Mouse (Mus musculus): ENCODE measurements around the gene Il17rc. TPM values are rescaled to one million over a fixed set of nuclear protein-coding genes. Genes with fewer than 3 reads are reported as not detected.
A peak's percentile ranks its signal among the peaks of the same experiment; 100 is the strongest.

Gene Il17rc
- total and polyA plus RNA-seq, 3 experiments = 6.5 to 12.1 (median 7.5) TPM

DNA sequence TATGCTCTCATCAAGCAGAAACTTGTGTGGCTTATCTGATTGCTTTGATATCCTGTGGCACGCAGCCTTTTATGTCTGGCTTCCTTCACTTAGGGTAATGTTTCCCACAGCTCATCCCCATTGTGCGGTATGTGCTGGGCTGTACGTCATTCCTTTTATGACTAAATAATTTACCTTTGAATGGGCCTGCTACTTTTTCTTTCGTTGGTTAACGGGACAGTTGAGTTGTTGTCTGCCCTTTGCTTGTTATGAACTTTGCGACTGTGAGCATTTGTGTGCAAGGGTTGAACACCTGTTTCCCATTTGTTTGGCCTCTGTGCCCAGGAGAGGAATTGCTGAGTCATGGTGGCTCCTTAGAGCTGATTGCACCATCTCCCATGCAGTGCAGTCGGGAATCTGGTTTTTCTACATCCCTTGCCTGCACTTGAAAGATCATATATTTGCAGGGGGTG lies 15.9 kb downstream of the Il17rc start:
- H3K4me1 ChIP-seq (ENCODE audit: control insufficient read depth, insufficient read depth, low read length) = peaks cover 3% of the 10 kb centered on the region
- H3K27ac ChIP-seq = no peak overlapping the region
- no peak overlapping the region for H3K9ac ChIP-seq (ENCODE audit: low read depth, low read length)
- H3K27me3 ChIP-seq (ENCODE audit: control insufficient read depth, insufficient read depth, low read length) = no peaks in the 10 kb centered on the region
- 60% methylated on average over 7 of the region's 7 CpGs for WGBS
- no peak overlapping the region for H3K4me3 ChIP-seq
- intact Hi-C loops (cut with DNase I) = no loop called here
- TF ChIP-seq CTCF (IDR thresholded peaks at IDR 0.05) = no peak
- TF ChIP-seq POLR2A (IDR thresholded peaks at IDR 0.05; ENCODE audit: insufficient read depth, low read depth, low read length) = no peak
- no peak for TF ChIP-seq EP300 (IDR thresholded peaks at IDR 0.05; ENCODE audit: insufficient read depth, low read depth, low read length)
- no peak for DNase-seq
- H3K79me2 ChIP-seq (replicated peaks; ENCODE audit: control insufficient read depth, insufficient read depth, low read length) = no peaks in the 10 kb centered on the region
- H3K36me3 ChIP-seq (ENCODE audit: control insufficient read depth, insufficient read depth, low read length) = no peaks in the 10 kb centered on the region

DNA sequence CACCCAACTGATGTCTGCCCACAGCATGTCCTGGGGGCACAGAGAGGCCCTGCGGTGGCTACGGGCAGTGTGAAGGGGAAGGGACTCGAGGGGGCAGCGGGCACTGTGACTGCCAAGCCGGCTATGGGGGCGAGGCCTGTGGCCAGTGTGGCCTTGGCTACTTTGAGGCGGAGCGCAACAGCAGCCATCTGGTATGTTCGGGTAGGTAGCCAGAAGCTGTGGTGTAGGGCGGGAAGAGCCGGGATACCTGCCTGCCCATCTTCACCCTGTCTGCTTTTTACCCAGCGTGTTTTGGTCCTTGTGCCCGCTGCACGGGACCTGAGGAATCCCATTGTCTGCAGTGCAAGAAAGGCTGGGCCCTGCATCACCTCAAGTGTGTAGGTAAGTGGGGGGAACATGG lies 18.2 kb downstream of the Il17rc start:
- no peak overlapping the region for H3K9ac ChIP-seq (ENCODE audit: low read depth, low read length)
- H3K36me3 ChIP-seq (ENCODE audit: control insufficient read depth, insufficient read depth, low read length) = no peaks in the 10 kb centered on the region
- H3K4me3 ChIP-seq = no peak overlapping the region
- H3K4me1 ChIP-seq (ENCODE audit: control insufficient read depth, insufficient read depth, low read length) = no peaks in the 10 kb centered on the region; the same call in 1 of the 2 replicates
- H3K27me3 ChIP-seq (ENCODE audit: control insufficient read depth, insufficient read depth, low read length) = no peaks in the 10 kb centered on the region
- intact Hi-C loops (cut with DNase I) = no loop called here
- no peak for TF ChIP-seq EP300 (IDR thresholded peaks at IDR 0.05; ENCODE audit: insufficient read depth, low read depth, low read length)
- TF ChIP-seq POLR2A (IDR thresholded peaks at IDR 0.05; ENCODE audit: insufficient read depth, low read depth, low read length) = no peak
- TF ChIP-seq CTCF (IDR thresholded peaks at IDR 0.05) = no peak
- no peaks in the 10 kb centered on the region for H3K79me2 ChIP-seq (replicated peaks; ENCODE audit: control insufficient read depth, insufficient read depth, low read length)
- 93% methylated on average over 14 of the region's 14 CpGs for WGBS
- no peak overlapping the region for H3K27ac ChIP-seq
- DNase-seq = no peak

DNA sequence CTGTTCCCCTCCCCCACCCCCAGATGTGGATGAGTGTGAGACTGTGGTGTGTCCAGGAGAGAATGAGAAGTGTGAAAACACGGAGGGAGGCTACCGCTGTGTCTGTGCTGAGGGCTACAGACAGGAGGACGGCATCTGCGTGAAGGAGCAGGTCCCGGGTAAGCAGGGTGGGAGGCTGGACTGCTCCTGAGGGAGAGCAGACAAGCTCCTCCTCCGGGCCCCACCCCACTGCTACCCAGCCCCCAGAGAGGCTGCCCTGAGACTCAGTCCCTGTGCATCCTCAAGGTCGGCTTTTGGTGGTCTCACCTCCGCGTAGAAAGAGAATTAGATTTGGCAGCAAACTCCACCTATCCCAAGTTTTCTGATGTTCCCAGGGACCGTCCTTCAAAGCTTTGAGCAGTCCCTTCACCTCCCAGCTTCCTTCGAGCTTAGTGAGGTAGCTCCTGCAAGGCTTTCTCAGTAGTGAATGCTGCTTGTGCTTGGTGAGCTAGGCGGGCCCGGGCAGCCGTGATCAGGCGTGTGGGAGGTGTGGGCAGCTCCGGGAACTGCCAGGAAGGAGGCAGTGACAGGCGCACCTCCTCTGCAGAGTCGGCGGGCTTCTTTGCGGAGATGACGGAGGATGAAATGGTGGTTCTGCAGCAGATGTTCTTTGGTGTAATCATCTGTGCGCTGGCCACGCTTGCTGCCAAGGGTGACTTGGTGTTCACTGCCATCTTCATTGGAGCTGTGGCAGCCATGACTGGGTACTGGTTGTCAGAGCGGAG lies 21.1 kb downstream of the Il17rc start:
- H3K4me1 ChIP-seq (ENCODE audit: control insufficient read depth, insufficient read depth, low read length) = no peaks in the 10 kb centered on the region; the same call in 1 of the 2 replicates
- no peaks in the 10 kb centered on the region for H3K36me3 ChIP-seq (ENCODE audit: control insufficient read depth, insufficient read depth, low read length)
- H3K9ac ChIP-seq (ENCODE audit: low read depth, low read length) = no peak overlapping the region
- H3K4me3 ChIP-seq = no peak overlapping the region
- H3K27me3 ChIP-seq (ENCODE audit: control insufficient read depth, insufficient read depth, low read length) = no peaks in the 10 kb centered on the region
- H3K27ac ChIP-seq = no peak overlapping the region
- no peaks in the 10 kb centered on the region for H3K79me2 ChIP-seq (replicated peaks; ENCODE audit: control insufficient read depth, insufficient read depth, low read length)
- intact Hi-C loops (cut with DNase I) = no loop called here
- DNase-seq = no peak
- 76% methylated on average over 24 of the region's 24 CpGs for WGBS
- TF ChIP-seq EP300 (IDR thresholded peaks at IDR 0.05; ENCODE audit: insufficient read depth, low read depth, low read length) (no peak), POLR2A (IDR thresholded peaks at IDR 0.05; ENCODE audit: insufficient read depth, low read depth, low read length) (no peak), CTCF (IDR thresholded peaks at IDR 0.05) (no peak)

DNA sequence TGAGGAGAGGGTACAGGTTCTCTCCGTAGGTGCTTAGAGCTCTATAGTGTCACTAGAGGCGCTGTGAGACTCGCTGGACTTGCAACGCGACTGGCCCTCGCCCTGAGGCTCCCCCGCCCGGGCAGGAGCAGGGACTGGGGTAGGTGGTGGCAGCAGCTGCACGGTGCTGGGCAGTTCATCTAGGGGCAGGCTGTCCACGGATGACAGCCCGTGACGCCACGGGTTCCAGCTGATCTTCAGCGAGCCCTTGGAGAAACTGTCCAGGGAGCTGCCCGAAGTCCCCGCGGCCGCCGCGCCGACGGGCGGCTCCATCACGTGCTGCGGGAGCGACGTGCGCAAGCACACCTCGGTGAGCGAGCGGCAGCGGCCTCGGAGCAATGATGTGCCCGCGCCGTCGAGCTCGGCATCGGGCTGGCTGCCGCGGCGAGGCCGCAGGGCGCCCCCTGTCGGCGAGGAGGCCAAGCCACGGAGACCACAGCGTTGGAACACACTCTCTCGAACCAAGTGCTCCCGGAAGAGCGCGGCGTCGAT lies 23.1 kb downstream of the Il17rc start:
- H3K27me3 ChIP-seq (ENCODE audit: control insufficient read depth, insufficient read depth, low read length) = no peaks in the 10 kb centered on the region
- intact Hi-C loops (cut with DNase I) = no loop called here
- peak overlapping the region; percentile 60 for H3K4me3 ChIP-seq
- peak overlapping the region; percentile 69 for H3K27ac ChIP-seq
- TF ChIP-seq POLR2A (IDR thresholded peaks at IDR 0.05; ENCODE audit: insufficient read depth, low read depth, low read length) (0 out of 2 replicates have a peak, but pooled peaks have one; percentile 24), CTCF (IDR thresholded peaks at IDR 0.05) (peak; percentile 81), EP300 (IDR thresholded peaks at IDR 0.05; ENCODE audit: insufficient read depth, low read depth, low read length) (no peak)
- H3K9ac ChIP-seq (ENCODE audit: low read depth, low read length) = peak overlapping the region; percentile 73
- no peaks in the 10 kb centered on the region for H3K36me3 ChIP-seq (ENCODE audit: control insufficient read depth, insufficient read depth, low read length)
- WGBS = 1% methylated on average over 54 of the region's 54 CpGs
- H3K79me2 ChIP-seq (replicated peaks; ENCODE audit: control insufficient read depth, insufficient read depth, low read length) = no peaks in the 10 kb centered on the region
- no peaks in the 10 kb centered on the region for H3K4me1 ChIP-seq (ENCODE audit: control insufficient read depth, insufficient read depth, low read length)
- DNase-seq = peak; percentile 89

DNA sequence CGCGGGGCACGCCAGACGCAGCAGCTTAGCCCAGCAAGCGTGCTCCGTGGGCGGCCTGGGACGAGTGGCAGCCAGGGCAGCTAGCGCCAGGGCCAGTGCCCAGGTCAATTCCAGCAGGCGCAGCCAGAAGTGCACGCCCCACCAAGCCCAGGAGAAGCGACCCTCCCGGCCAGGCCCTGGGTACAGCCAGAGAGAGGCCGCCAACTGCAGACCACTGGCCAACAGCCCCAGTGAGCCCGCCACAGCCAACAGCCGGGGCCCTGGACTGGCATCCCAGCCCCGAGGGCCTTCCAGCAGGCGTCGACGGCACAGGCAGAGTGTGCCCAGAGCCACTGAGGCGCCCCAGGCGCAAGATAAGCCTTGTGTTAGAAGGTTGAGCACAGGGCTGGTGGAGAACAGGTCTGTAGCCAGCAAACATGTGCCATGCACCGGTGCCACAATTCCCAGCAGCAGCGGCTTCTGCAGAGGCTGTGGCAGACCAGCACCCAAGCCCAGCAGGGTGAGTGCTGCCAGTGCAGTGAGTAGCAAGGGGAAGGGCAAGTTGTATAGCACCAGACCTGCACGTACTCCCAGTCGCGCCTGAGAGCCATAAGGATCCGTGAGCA lies 23.9 kb downstream of the Il17rc start:
- TF ChIP-seq POLR2A (IDR thresholded peaks at IDR 0.05; ENCODE audit: insufficient read depth, low read depth, low read length) = no peak
- no peak for TF ChIP-seq EP300 (IDR thresholded peaks at IDR 0.05; ENCODE audit: insufficient read depth, low read depth, low read length)
- Histone ChIP-seq H3K4me1 (ENCODE audit: control insufficient read depth, insufficient read depth, low read length) (no peaks in the 10 kb centered on the region), H3K9ac (ENCODE audit: low read depth, low read length) (peak overlapping the region; percentile 73; the same call in 1 of the 2 replicates), H3K27ac (no peak overlapping the region), H3K27me3 (ENCODE audit: control insufficient read depth, insufficient read depth, low read length) (no peaks in the 10 kb centered on the region), H3K79me2 (replicated peaks; ENCODE audit: control insufficient read depth, insufficient read depth, low read length) (no peaks in the 10 kb centered on the region), H3K4me3 (peak overlapping the region; percentile 60), H3K36me3 (ENCODE audit: control insufficient read depth, insufficient read depth, low read length) (no peaks in the 10 kb centered on the region)
- intact Hi-C loops (cut with DNase I) = no loop called here
- DNase-seq = no peak
- whole genome bisulfite sequencing = 27% methylated on average over 28 of the region's 28 CpGs

DNA sequence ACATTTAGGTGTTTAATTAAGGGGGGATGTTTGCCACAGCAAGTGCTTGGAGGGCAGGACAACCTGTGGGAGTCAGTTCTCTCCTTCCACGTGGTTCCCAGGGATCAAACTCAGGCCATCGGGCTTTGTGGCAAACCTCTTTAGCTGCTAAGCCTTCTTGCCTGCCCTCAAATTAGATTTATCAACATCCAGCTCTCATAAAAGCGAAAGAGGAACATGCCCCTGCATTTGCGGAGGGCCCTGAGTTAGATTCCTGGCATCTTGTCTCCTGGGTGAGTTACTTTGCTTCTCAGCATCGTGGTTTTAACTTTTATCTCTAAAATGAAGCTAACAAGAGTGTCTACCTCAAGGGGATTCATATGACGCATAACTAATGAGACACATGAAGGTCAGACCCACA lies 28.1 kb downstream of the Il17rc start:
- intact Hi-C loops (cut with DNase I) = no loop called here
- Histone ChIP-seq H3K27ac (no peak overlapping the region), H3K9ac (ENCODE audit: low read depth, low read length) (no peak overlapping the region), H3K36me3 (ENCODE audit: control insufficient read depth, insufficient read depth, low read length) (no peaks in the 10 kb centered on the region), H3K4me3 (no peak overlapping the region), H3K4me1 (ENCODE audit: control insufficient read depth, insufficient read depth, low read length) (no peaks in the 10 kb centered on the region), H3K27me3 (ENCODE audit: control insufficient read depth, insufficient read depth, low read length) (peaks cover 5% of the 10 kb centered on the region), H3K79me2 (replicated peaks; ENCODE audit: control insufficient read depth, insufficient read depth, low read length) (no peaks in the 10 kb centered on the region)
- TF ChIP-seq EP300 (IDR thresholded peaks at IDR 0.05; ENCODE audit: insufficient read depth, low read depth, low read length) = no peak
- no peak for TF ChIP-seq POLR2A (IDR thresholded peaks at IDR 0.05; ENCODE audit: insufficient read depth, low read depth, low read length)
- TF ChIP-seq CTCF (IDR thresholded peaks at IDR 0.05) = no peak
- whole genome bisulfite sequencing = 70% methylated on average over 6 of the region's 6 CpGs
- no peak for DNase-seq
